Mouse (Mus musculus) testis, adult 2 months (tissue): ENCODE measurements at regions not wholly inside any gene's neighbourhood (a gene's known extent, or its start where the extent isn't known, plus 50 kb on each side); places are given as distances from the start of the nearest gene placed in this dataset.

Experiments used
- CTCF ChIP-seq: fragments of 200-500 bp; IDR thresholded peaks from 2 replicates; pipeline ENCODE4 v1.5.1; 2012; ENCODE audit warnings: low read depth, mild to moderate bottlenecking, inconsistent platforms, low read length, moderate library complexity; ENCODE audit not compliant: control insufficient read depth, insufficient read depth, insufficient replicate concordance
- POLR2A ChIP-seq: fragments of 200-500 bp; IDR thresholded peaks from 2 replicates; pipeline ENCODE4 v1.6.1; 2012; ENCODE audit warnings: low read depth, mild to moderate bottlenecking, inconsistent platforms, low read length, moderate library complexity; ENCODE audit not compliant: control insufficient read depth

DNA sequence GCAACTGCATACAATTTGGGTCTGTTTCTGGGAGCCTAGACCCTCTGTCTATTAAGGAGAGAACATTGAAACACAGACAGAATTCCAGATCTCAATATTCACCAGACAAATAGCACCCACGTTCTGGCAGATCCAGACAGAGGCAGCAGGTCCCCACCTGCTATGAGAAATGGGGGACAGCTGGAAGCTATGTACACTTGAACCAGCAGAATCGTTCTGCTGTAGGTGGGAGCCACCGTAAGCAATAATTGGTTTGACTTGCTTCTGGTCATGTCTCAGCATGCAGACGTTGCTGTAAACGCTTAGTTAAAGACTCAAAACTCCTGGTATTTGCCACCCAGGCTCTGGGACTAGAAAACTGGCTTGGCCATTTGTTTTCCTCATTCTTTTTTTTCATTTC is 122.2 kb upstream of the Xylt1 start:
- no peak for TF ChIP-seq POLR2A
- no peak for TF ChIP-seq CTCF
